Mouse (Mus musculus) erythroblast, embryonic 14.5 days (primary cell): ENCODE results near the gene Crybg1. TPM values are rescaled to one million over a fixed set of nuclear protein-coding genes. Genes with fewer than 3 reads are reported as not detected.

Experiments
- H3K27me3 ChIP-seq: 2 replicates; pipeline ENCODE4 v1.6.1; 2012; ENCODE audit warnings: inconsistent platforms; ENCODE audit not compliant: control insufficient read depth
- H3K36me3 ChIP-seq: 2 replicates; pipeline ENCODE4 v1.6.1; 2012; ENCODE audit warnings: mild to moderate bottlenecking, inconsistent platforms; ENCODE audit not compliant: control insufficient read depth
- H3K4me1 ChIP-seq: 2 replicates; pipeline ENCODE4 v1.6.1; 2012; ENCODE audit warnings: inconsistent platforms; ENCODE audit not compliant: control insufficient read depth
- H3K4me3 ChIP-seq: replicated peaks from 2 replicates; pipeline ENCODE3; 2012; ENCODE audit warnings: moderate library complexity, mild to moderate bottlenecking, inconsistent platforms
- H3K9me3 ChIP-seq: 2 replicates; pipeline ENCODE4 v1.6.1; 2012; ENCODE audit warnings: low read length, inconsistent platforms, mixed read lengths; ENCODE audit not compliant: control insufficient read depth
- GATA1 ChIP-seq: IDR thresholded peaks from 2 replicates; pipeline ENCODE4 v1.6.1; 2012; ENCODE audit warnings: low read length, inconsistent platforms, mixed read lengths
- TAL1 ChIP-seq: IDR thresholded peaks from 3 replicates; pipeline ENCODE4 v1.6.1; 2012; ENCODE audit warnings: low read length, inconsistent platforms, mixed read lengths
- polyA plus RNA-seq: library from polyadenylated mRNA; stranded (reverse); fragments of >175 nt; gene quantifications from 2 replicates; pipeline ENCODE4 v1.2.3, GENCODE M21; 2012

Crybg1 gene
- 0.01 TPM in 2 replicates for polyA plus RNA-seq

DNA sequence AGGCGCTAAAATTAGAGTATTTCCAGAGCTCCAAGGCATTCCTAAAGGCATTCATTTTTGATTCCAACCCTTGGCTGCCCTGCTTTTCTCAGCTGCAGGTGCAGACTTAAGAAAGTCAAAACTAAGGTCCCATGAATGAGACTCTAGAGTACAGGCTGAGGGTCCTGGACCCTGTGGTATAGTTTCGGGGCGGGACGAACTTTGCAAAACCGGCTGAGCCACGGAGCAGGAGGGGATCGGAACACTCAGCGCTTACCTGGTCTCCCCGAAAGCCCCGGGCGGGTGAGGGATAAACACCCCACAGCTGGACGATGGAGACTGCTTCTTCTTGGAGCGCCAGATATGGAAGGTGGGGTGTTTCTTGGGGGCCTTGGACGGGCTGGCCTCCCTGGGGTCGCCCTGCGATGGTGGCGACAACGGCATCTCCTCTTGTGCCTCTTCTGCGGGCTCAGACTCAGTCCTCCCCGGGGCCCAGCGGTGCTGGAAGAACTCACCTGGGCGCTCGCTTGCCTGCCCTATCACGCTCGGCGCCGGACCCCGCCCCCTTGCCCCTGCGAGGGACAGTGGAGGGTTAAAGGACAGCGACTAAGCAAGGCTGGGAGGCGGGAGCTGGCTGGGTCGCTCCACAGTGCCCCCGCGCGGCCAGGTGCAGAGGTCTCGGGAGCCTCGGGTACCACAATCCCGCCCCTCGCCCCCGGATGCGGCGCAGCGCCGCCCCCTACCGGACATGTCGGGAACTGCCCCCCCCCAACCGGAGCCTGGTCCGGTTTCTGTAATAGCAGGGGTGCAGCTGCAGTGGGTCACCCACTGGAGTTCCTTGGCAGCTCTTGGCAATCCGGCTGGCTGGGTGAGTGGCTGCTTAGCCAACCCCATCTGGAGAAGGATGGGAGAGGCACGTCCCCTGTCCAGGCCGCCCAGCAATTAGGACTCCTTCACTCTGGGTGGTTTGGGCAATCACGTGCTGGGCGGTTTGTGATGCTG lies at the start of gene Crybg1:
TSS of gene Crybg1 (minus strand) at position 517 of the 981 bp plus-strand sequence.
- peaks cover 34% of the 10 kb centered on the region for H3K27me3 ChIP-seq
- no peaks in the 10 kb centered on the region for H3K9me3 ChIP-seq
- H3K4me3 ChIP-seq: no peak within 1 kb of the TSS

GRCm38 (mm10) chr10:44177365-44177764 lies 28.7 kb upstream of the Crybg1 start:
- TF ChIP-seq TAL1 (no peak), GATA1 (no peak)
- Histone ChIP-seq H3K9me3 (no peaks in the 10 kb centered on the region), H3K27me3 (0 out of 2 replicates have a peak, but pooled peaks cover 1% of the 10 kb centered on the region), H3K4me3 (no peak overlapping the region), H3K4me1 (peaks cover 21% of the 10 kb centered on the region), H3K36me3 (no peaks in the 10 kb centered on the region)

More for the DNA sequence above, at the start of gene Crybg1:
- no peak for TF ChIP-seq TAL1
- TF ChIP-seq GATA1: no peak
- Histone ChIP-seq H3K4me1 (peaks cover 8% of the 10 kb centered on the region), H3K36me3 (no peaks in the 10 kb centered on the region)

- no peaks in the 10 kb centered on the region for H3K27me3 ChIP-seq
- TF ChIP-seq TAL1 (no peak), GATA1 (no peak)
- H3K9me3 ChIP-seq: no peaks in the 10 kb centered on the region
- no peaks in the 10 kb centered on the region for H3K36me3 ChIP-seq
- peaks cover 21% of the 10 kb centered on the region for H3K4me1 ChIP-seq
- no peak overlapping the region for H3K4me3 ChIP-seq
Observed at GRCm38 (mm10) chr10:44176548-44176947, 27.9 kb upstream of the Crybg1 start.

GRCm38 (mm10) chr10:44176120-44176519 lies 27.5 kb upstream of the Crybg1 start:
- Histone ChIP-seq H3K4me3 (no peak overlapping the region), H3K9me3 (no peaks in the 10 kb centered on the region), H3K36me3 (no peaks in the 10 kb centered on the region), H3K4me1 (peaks cover 21% of the 10 kb centered on the region), H3K27me3 (no peaks in the 10 kb centered on the region)
- TF ChIP-seq TAL1: no peak
- TF ChIP-seq GATA1: no peak

DNA sequence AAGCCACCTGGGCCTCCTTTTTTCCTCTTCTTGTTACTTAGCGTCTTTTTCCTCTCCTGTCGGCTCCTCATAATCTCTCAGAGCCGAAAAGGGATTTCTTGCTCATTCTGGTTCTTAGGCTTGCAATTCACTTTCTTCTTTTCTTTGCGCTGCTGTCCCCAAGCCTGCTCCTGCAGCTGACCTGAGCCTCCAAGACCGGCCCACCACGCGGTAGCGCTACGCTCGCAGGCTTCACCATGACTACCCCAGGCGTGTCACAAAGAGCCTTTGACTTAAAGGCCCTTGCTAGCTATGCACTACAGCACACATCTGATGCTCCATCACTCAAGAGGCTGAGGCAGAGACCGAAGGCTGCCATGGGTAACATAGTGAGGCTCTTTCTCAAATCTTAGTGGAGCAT lies 21.5 kb upstream of the Crybg1 start:
- peaks cover 2% of the 10 kb centered on the region for H3K36me3 ChIP-seq
- peaks cover 4% of the 10 kb centered on the region for H3K9me3 ChIP-seq
- no peak for TF ChIP-seq GATA1
- no peak for TF ChIP-seq TAL1
- H3K4me3 ChIP-seq: no peak overlapping the region
- H3K4me1 ChIP-seq: peaks cover 25% of the 10 kb centered on the region
- peaks cover 7% of the 10 kb centered on the region; the same call in 1 of the 2 replicates for H3K27me3 ChIP-seq

GRCm38 (mm10) chr10:44167061-44167460 lies 18.4 kb upstream of the Crybg1 start:
- Histone ChIP-seq H3K36me3 (peaks cover 2% of the 10 kb centered on the region), H3K4me3 (no peak overlapping the region)
- no peak for TF ChIP-seq GATA1
- no peak for TF ChIP-seq TAL1

DNA sequence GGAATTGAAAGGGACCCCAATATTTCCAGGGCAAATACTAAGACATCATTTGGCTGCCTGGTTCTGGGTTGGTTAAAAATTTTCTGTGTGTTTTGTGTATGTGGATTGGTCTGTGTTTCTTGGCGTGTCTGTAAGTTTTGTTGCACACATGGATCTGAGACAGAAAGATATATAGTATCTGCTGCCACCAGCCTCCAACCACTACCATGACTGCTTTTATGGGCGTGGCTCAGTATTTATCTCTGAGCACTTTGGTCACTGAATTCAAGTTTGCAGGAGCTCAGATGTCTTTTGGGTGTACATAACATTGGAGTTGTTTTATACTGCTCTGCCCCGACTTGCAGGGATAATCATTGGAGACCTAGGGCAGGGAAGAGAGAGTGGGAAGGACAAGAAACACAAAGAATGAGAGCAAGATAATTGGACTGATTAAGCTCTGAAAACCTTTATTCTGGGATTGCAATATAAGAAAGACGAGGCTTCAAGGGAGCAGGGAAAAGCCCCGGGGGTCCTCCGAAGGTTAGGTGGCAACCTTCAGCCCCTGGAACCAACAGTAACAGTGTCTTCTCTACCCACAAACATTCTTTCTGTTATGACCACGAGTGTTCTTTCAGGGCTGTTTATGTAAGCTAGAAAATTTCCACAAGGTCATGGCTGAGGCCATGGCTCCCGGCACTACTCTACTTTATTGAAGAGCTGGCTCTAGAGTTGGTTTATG lies 15.8 kb upstream of the Crybg1 start:
- peaks cover 4% of the 10 kb centered on the region for H3K9me3 ChIP-seq
- H3K4me1 ChIP-seq: peaks cover 51% of the 10 kb centered on the region
- H3K36me3 ChIP-seq: peaks cover 2% of the 10 kb centered on the region
- H3K27me3 ChIP-seq: peaks cover 4% of the 10 kb centered on the region; the same call in 1 of the 2 replicates
- TF ChIP-seq TAL1 (peak; percentile 81), GATA1 (peak; percentile 74)
- H3K4me3 ChIP-seq: no peak overlapping the region

More at GRCm38 (mm10) chr10:44167061-44167460, 18.4 kb upstream of the Crybg1 start:
- Histone ChIP-seq H3K9me3 (peaks cover 4% of the 10 kb centered on the region), H3K4me1 (peaks cover 51% of the 10 kb centered on the region), H3K27me3 (peaks cover 7% of the 10 kb centered on the region; the same call in 1 of the 2 replicates)

DNA sequence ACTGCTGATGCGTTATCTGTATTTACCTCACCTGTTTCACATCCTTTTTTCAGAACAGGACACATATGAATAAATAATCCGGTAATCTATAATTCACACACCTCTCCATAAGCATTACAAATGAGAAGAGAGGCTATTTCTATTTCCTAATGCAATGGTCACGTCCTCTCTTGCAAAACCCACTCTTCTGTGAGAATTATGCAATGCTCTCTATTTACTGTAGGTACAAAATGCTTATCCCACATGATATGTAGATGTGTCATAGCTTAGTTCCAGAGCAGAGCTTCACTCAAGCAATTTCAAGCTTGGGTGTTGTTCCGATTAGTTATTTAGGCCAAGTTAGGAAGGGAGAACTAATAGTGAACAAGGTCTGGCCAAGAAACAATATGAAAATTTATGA lies 14.4 kb upstream of the Crybg1 start:
- Histone ChIP-seq H3K36me3 (peaks cover 2% of the 10 kb centered on the region), H3K4me1 (peaks cover 48% of the 10 kb centered on the region)
- TF ChIP-seq TAL1: no peak
- TF ChIP-seq GATA1: no peak

DNA sequence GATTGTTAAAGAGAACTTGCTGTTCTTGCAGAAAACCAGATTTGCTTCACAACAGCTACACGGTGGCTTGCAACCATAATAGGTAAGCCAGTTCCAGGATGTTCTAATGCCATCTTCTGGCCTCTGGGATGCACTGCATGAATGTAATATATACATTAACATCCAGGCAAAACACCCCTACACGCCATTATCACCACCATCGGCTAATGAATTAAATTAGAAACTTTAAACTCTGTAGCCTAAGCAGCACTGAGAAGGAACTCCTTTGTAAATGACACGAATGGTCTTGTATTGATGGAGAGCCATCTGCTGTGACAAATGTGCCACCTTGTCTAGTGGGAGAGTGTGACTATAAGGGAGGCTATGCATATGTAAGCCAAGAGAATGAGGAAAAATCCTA lies 11.5 kb upstream of the Crybg1 start:
- TF ChIP-seq GATA1: no peak
- no peak overlapping the region for H3K4me3 ChIP-seq
- peaks cover 28% of the 10 kb centered on the region for H3K4me1 ChIP-seq
- no peaks in the 10 kb centered on the region; the same call in 1 of the 2 replicates for H3K9me3 ChIP-seq
- H3K27me3 ChIP-seq: peaks cover 12% of the 10 kb centered on the region
- H3K36me3 ChIP-seq: no peaks in the 10 kb centered on the region

More for the DNA sequence above, 14.4 kb upstream of the Crybg1 start:
- Histone ChIP-seq H3K4me3 (no peak overlapping the region), H3K9me3 (peaks cover 4% of the 10 kb centered on the region), H3K27me3 (peaks cover 9% of the 10 kb centered on the region)
